Mouse (Mus musculus) hindbrain, embryonic 12.5 days (tissue): ENCODE results near the gene Rere. TPM values are rescaled to one million over a fixed set of nuclear protein-coding genes. Genes with fewer than 3 reads are reported as not detected.

ENCODE experiments used
- ATAC-seq: fragments of 200-750 bp; cut with Nextera tagmentation; 2 replicates; pipeline ENCODE4 v1.8.0; 2017; ENCODE audit warnings: moderate TSS enrichment; ENCODE audit not compliant: low FRiP score
- H3K27ac ChIP-seq: fragments of 300-500 bp; sonication (generic); 2 replicates; pipeline ENCODE4 v1.5.1; 2016; ENCODE audit warnings: mild to moderate bottlenecking
- H3K27me3 ChIP-seq: fragments of 300-500 bp; sonication (generic); 2 replicates; pipeline ENCODE4 v1.6.1; 2016; ENCODE audit warnings: mild to moderate bottlenecking
- H3K36me3 ChIP-seq: fragments of 300-500 bp; sonication (generic); 2 replicates; pipeline ENCODE4 v1.6.1; 2016; ENCODE audit warnings: mild to moderate bottlenecking
- H3K4me1 ChIP-seq: fragments of 300-500 bp; sonication (generic); 2 replicates; pipeline ENCODE4 v1.6.1; 2016
- H3K4me2 ChIP-seq: fragments of 300-500 bp; sonication (generic); replicated peaks from 2 replicates; pipeline ENCODE4 v1.6.1; 2016; ENCODE audit warnings: mild to moderate bottlenecking
- H3K4me3 ChIP-seq: fragments of 300-500 bp; sonication (generic); 2 replicates; pipeline ENCODE4 v1.5.1; 2016; ENCODE audit warnings: mild to moderate bottlenecking
- H3K9ac ChIP-seq: fragments of 300-500 bp; sonication (generic); 2 replicates; pipeline ENCODE4 v1.6.1; 2016; ENCODE audit warnings: mild to moderate bottlenecking, moderate library complexity
- H3K9me3 ChIP-seq: fragments of 300-500 bp; sonication (generic); replicated peaks from 2 replicates; pipeline ENCODE4 v1.6.1; 2016; ENCODE audit warnings: mild to moderate bottlenecking
- WGBS: fragments of 180-500 bp; shearing (Covaris S2); methylation state at CpG from one replicate; pipeline ENCODE4 v1.1.7; 2016; 5-methylcytosine and 5-hydroxymethylcytosine counted together
- polyA plus RNA-seq: library from polyadenylated mRNA; unstranded; fragments of >200 nt; fragmentation: Nextera tagmentation; extraction: Ambion mirVana; gene quantifications from 2 replicates; pipeline ENCODE4 v1.2.1, GENCODE M21; 2016

Rere gene
- polyA plus RNA-seq, 1 experiment from 2014 or later, result 60.5 TPM

- Histone ChIP-seq H3K4me2 (peak overlapping the region; percentile 30), H3K9ac (peak overlapping the region; percentile 24; the same call in 1 of the 2 replicates), H3K27me3 (no peaks in the 10 kb centered on the region), H3K4me1 (peaks cover 41% of the 10 kb centered on the region), H3K9me3 (no peaks in the 10 kb centered on the region), H3K27ac (peak overlapping the region; percentile 92), H3K36me3 (peaks cover 4% of the 10 kb centered on the region; the same call in 1 of the 2 replicates), H3K4me3 (no peak overlapping the region)
- 33% methylated on average over 8 of the region's 8 CpGs for WGBS
- peak; percentile 56; the same call in 1 of the 2 replicates for ATAC-seq
Measured at GRCm38 (mm10) chr4:150426098-150426879, 144.8 kb downstream of the Rere start.

- ATAC-seq, result peak; percentile 50
- Histone ChIP-seq H3K4me1 (peaks cover 41% of the 10 kb centered on the region), H3K27ac (peak overlapping the region; percentile 92), H3K27me3 (no peaks in the 10 kb centered on the region), H3K4me3 (no peak overlapping the region), H3K9ac (peak overlapping the region; percentile 24; the same call in 1 of the 2 replicates), H3K36me3 (peaks cover 4% of the 10 kb centered on the region; the same call in 1 of the 2 replicates), H3K4me2 (peak overlapping the region; percentile 30), H3K9me3 (no peaks in the 10 kb centered on the region)
- 33% methylated on average over 5 of the region's 5 CpGs for whole genome bisulfite sequencing
Measured at GRCm38 (mm10) chr4:150426880-150427476, 145.5 kb downstream of the Rere start.

GRCm38 (mm10) chr4:150428762-150429161 is 147.3 kb downstream of the Rere start:
- H3K4me3 ChIP-seq, result no peak overlapping the region
- H3K36me3 ChIP-seq, result peaks cover 8% of the 10 kb centered on the region; the same call in 1 of the 2 replicates
- no peak overlapping the region for H3K27ac ChIP-seq
- 68% methylated on average over 4 of the region's 4 CpGs for WGBS
- ATAC-seq, result no peak
- H3K9me3 ChIP-seq, result no peaks in the 10 kb centered on the region
- no peaks in the 10 kb centered on the region for H3K27me3 ChIP-seq
- H3K4me2 ChIP-seq, result no peak overlapping the region
- no peak overlapping the region for H3K9ac ChIP-seq
- peaks cover 41% of the 10 kb centered on the region for H3K4me1 ChIP-seq

GRCm38 (mm10) chr4:150433827-150434574 is 152.6 kb downstream of the Rere start:
- WGBS, result 93% methylated on average over 5 of the region's 5 CpGs
- H3K4me2 ChIP-seq, result no peak overlapping the region
- ATAC-seq, result no peak
- H3K27ac ChIP-seq, result no peak overlapping the region
- H3K36me3 ChIP-seq, result peaks cover 8% of the 10 kb centered on the region; the same call in 1 of the 2 replicates
- no peak overlapping the region for H3K4me3 ChIP-seq
- no peaks in the 10 kb centered on the region for H3K9me3 ChIP-seq
- no peak overlapping the region for H3K9ac ChIP-seq
- H3K4me1 ChIP-seq, result peaks cover 15% of the 10 kb centered on the region; the same call in 1 of the 2 replicates
- no peaks in the 10 kb centered on the region for H3K27me3 ChIP-seq

DNA sequence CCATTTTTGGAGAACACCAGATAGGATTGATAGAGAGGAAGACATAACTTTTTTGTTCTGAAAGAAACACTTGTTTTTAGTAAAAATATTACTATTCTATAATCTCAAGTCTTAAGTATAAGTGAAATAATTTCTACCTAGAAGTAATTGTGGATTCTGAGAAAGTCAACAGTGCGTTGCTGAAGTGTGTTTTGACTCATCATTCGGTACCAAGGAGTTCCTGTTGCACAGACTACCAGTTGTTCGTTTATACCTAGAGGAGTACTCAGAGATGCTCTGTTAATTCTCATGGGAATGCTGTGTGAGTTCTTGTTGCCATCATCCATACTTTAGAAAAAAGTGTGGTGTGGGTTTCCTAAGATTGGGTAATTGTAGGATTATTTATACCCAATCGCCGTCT is 154.1 kb downstream of the Rere start:
- Histone ChIP-seq H3K9me3 (no peaks in the 10 kb centered on the region), H3K27me3 (no peaks in the 10 kb centered on the region), H3K36me3 (0 out of 2 replicates have a peak, but pooled peaks cover 7% of the 10 kb centered on the region), H3K4me3 (no peak overlapping the region), H3K4me1 (peaks cover 9% of the 10 kb centered on the region; the same call in 1 of the 2 replicates), H3K4me2 (no peak overlapping the region), H3K9ac (no peak overlapping the region), H3K27ac (no peak overlapping the region)
- 94% methylated on average over 5 of the region's 5 CpGs for WGBS
- ATAC-seq, result no peak

- Histone ChIP-seq H3K27ac (no peak overlapping the region), H3K4me1 (peaks cover 29% of the 10 kb centered on the region), H3K4me2 (no peak overlapping the region), H3K9ac (no peak overlapping the region), H3K36me3 (0 out of 2 replicates have a peak, but pooled peaks cover 4% of the 10 kb centered on the region), H3K27me3 (no peaks in the 10 kb centered on the region), H3K9me3 (no peaks in the 10 kb centered on the region), H3K4me3 (no peak overlapping the region)
- WGBS, result 82% methylated on average over 6 of the region's 6 CpGs
- no peak for ATAC-seq
Measured at GRCm38 (mm10) chr4:150438621-150439020, 157.2 kb downstream of the Rere start.

DNA sequence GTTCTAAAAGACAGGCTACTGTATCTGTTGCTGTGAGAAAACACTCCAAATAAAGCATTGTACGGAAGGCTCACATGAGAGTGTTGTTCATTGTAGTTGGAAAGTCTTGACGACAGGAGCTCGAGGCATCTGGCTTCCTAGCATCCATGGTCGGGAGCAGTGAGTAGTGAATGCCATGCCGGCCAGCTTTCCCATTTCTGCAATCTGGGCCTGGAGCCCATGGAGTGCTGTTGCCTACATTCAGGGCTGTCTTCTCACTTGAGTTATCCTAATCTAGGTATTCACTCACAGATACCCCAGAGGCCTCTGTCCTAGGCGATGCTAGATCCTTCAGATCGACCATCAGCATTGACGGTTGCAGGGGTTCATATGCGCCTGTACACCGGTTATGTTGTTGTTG is 160.5 kb downstream of the Rere start:
- Histone ChIP-seq H3K4me3 (no peak overlapping the region), H3K27me3 (no peaks in the 10 kb centered on the region), H3K27ac (0 out of 2 replicates have a peak overlapping the region, but pooled peaks have one; percentile 19), H3K4me2 (no peak overlapping the region), H3K36me3 (0 out of 2 replicates have a peak, but pooled peaks cover 4% of the 10 kb centered on the region), H3K9ac (no peak overlapping the region), H3K9me3 (no peaks in the 10 kb centered on the region), H3K4me1 (peaks cover 48% of the 10 kb centered on the region)
- no peak for ATAC-seq
- WGBS, result 76% methylated on average over 10 of the region's 10 CpGs

DNA sequence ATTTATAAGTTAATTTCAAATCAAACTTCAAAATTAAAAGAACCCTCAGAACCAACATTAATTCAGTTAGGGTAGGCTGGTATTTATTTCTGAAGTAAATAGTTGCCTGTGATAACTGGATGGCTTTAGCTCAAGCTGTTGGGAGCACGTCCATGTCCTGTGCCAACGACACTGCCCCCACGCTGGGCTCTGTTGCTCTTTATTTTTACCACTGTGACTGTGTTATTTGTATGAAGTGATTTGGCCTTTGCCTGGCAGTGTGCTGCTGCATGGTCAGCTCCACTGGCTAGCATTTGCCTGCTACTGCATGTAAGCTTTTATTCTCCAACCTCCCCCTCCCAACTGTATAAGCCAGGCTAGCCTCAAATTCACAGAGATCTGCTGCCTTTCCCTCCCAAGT is 162.6 kb downstream of the Rere start:
- H3K9me3 ChIP-seq, result no peaks in the 10 kb centered on the region
- no peak overlapping the region for H3K27ac ChIP-seq
- no peak for ATAC-seq
- no peak overlapping the region for H3K4me3 ChIP-seq
- H3K4me2 ChIP-seq, result no peak overlapping the region
- H3K36me3 ChIP-seq, result 0 out of 2 replicates have a peak, but pooled peaks cover 3% of the 10 kb centered on the region
- H3K4me1 ChIP-seq, result peaks cover 58% of the 10 kb centered on the region
- WGBS, result 82% methylated on average over 3 of the region's 3 CpGs
- no peaks in the 10 kb centered on the region for H3K27me3 ChIP-seq
- H3K9ac ChIP-seq, result no peak overlapping the region

DNA sequence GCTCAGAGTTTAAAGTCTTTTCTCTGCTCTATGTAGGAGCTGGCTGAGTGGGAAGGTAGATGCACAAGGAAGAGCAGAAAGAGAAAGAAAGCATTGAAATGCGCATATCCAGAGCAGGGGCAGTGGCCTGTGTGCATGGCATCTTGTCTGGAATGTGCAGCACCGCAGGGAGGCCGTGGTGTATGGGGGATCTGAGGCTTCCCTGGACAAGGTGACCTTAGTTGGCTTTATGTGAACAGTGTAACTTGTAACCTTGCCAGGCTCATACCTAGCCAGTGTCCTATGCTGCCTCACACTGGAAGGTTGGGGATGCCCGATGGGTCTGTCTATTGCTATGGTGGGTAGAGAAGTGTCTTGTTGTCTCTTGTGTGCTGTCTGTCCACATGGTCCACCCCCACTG is 165.2 kb downstream of the Rere start:
- H3K9me3 ChIP-seq, result no peaks in the 10 kb centered on the region
- 46% methylated on average over 4 of the region's 4 CpGs for WGBS
- H3K9ac ChIP-seq, result no peak overlapping the region
- peak overlapping the region; percentile 24; the same call in 1 of the 2 replicates for H3K27ac ChIP-seq
- no peak overlapping the region for H3K4me3 ChIP-seq
- peaks cover 61% of the 10 kb centered on the region for H3K4me1 ChIP-seq
- no peaks in the 10 kb centered on the region for H3K27me3 ChIP-seq
- no peak for ATAC-seq
- no peaks in the 10 kb centered on the region for H3K36me3 ChIP-seq
- no peak overlapping the region for H3K4me2 ChIP-seq

DNA sequence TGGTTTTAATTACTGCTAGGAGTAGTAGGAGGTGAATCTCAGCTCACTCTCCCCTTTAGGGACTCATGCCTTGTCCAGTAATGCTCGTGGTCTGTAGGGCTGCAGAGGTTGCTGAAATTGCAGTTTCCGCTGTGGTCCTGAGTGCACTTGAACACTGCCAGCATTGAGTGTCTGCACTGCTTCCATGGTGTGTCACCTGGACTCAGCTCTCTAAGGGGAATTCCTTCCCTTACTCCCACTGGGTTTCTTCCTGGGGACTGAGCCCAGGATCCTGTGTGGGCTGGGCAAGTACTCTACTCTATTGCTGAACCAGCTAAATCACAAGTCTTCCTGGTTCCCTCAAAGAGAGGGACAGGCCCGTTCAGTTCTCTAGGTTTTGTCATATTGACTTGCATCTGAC is 166.1 kb downstream of the Rere start:
- Histone ChIP-seq H3K27ac (no peak overlapping the region), H3K4me3 (no peak overlapping the region), H3K9me3 (no peaks in the 10 kb centered on the region), H3K4me1 (peaks cover 58% of the 10 kb centered on the region), H3K9ac (no peak overlapping the region), H3K4me2 (no peak overlapping the region), H3K27me3 (no peaks in the 10 kb centered on the region), H3K36me3 (no peaks in the 10 kb centered on the region)
- no peak for ATAC-seq
- WGBS, result 82% methylated on average over 3 of the region's 3 CpGs

GRCm38 (mm10) chr4:150448433-150448832 is 167.0 kb downstream of the Rere start:
- H3K4me3 ChIP-seq, result no peak overlapping the region
- 77% methylated on average over 1 of the region's 1 CpGs for WGBS
- H3K36me3 ChIP-seq, result no peaks in the 10 kb centered on the region
- no peak overlapping the region for H3K9ac ChIP-seq
- H3K27ac ChIP-seq, result no peak overlapping the region
- no peak overlapping the region for H3K4me2 ChIP-seq
- H3K27me3 ChIP-seq, result no peaks in the 10 kb centered on the region
- ATAC-seq, result no peak
- H3K4me1 ChIP-seq, result peaks cover 56% of the 10 kb centered on the region
- H3K9me3 ChIP-seq, result no peaks in the 10 kb centered on the region
